Mouse (Mus musculus): ENCODE data around the gene Fastkd5.

DNA sequence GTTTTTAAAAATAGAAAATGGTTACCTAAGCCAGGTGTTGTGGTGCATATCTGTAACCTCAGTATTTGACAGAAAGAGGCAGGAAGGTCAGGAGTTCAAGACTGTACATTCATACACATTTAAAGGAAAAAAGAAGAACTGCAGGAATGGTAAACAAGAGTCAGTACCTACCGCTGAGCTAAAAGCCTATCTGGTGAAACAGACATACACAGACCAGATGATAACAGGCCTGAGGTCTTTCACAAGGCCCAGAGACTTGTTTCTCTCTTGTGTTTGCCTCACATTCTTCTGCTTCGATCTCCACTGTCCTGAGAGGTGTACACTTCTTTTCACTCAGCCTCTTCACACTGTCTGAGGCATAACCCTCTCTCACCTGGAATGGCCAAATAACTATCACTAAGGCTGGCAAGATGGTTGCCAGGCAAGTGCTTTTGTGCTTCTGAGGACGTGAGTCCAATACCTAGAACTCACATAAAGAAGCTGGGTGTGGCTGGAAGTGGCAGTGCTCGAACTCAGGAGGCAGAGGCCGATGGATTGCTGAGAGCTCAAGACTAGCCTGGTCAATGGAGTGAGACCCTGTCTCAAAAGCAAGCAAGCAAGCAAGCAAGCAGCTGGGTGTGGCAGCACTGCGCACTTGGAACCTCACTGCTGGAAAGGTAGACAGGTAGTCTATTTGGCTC is 26.0 kb upstream of the Fastkd5 start:
- TF ChIP-seq CTCF (conservative IDR thresholded peaks at IDR 0.05; ENCODE audit: low read length) (no peak), POU5F1 (IDR thresholded peaks at IDR 0.05; ENCODE audit: borderline replicate concordance, low read length) (no peak)

All from E14TG2a.4 (cell line).